Mouse (Mus musculus) E14TG2a.4 (cell line): Measurements from ENCODE around the gene F10.

Experiments
- CTCF ChIP-seq: conservative IDR thresholded peaks from 2 replicates; pipeline ENCODE4 v1.5.1; 2014; ENCODE audit warnings: low read length
- NANOG ChIP-seq: IDR thresholded peaks from 2 replicates; pipeline ENCODE4 v1.6.1; 2014; ENCODE audit warnings: borderline replicate concordance, low read length, mixed read lengths
- POU5F1 ChIP-seq: IDR thresholded peaks from 2 replicates; pipeline ENCODE4 v1.6.1; 2014; ENCODE audit warnings: low read length, borderline replicate concordance

DNA sequence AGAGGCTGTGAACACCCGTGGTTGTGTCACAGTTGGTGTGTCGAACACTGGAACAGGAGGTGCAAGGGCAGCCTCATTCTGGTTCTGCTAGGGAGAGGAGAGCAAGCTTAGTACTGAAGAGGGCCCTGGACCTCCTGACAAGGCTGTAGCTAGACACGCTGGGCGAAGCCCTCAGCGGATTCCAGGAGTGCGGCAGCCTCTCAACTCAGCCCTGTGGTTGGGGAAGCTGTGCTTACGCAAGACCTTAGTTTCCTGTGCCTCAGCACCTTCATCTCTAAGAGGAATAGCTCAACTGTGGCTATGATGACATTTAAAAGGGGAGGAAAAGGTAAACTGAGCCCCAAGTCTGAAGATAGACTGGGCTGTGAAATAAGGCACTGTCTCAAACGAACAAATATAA lies 37.9 kb downstream of the F10 start:
- no peak for TF ChIP-seq CTCF
- TF ChIP-seq NANOG = no peak
- TF ChIP-seq POU5F1 = no peak
